Mouse (Mus musculus) layer of hippocampus, adult 2 months (tissue): Measurements from ENCODE around the gene Olfr599. TPM values are rescaled to one million over a fixed set of nuclear protein-coding genes. Genes with fewer than 3 reads are reported as not detected.
"Not testable (repeated sequence)": the region's sequence is repeated elsewhere in the genome, so short reads cannot be mapped to it uniquely, and the experiment has no call there.

ENCODE experiments used
- DNase-seq, 2 experiments: peaks; one replicate each; pipeline ENCODE4 v3.0.0; 2022; ENCODE audit warnings: low spot score in 2 of 2
- H3K27ac ChIP-seq: fragments of 200-600 bp; 2 replicates; pipeline ENCODE4 v1.8.1; 2022
- H3K4me3 ChIP-seq: fragments of 200-600 bp; 2 replicates; pipeline ENCODE4 v1.8.1; 2022; ENCODE audit warnings: mild to moderate bottlenecking
- CTCF ChIP-seq: fragments of 200-600 bp; conservative IDR thresholded peaks from 2 replicates; pipeline ENCODE4 v1.8.1; 2022; ENCODE audit warnings: antibody characterized with exemption, mild to moderate bottlenecking, moderate library complexity
- long read RNA-seq, 2 experiments: library from polyadenylated mRNA; stranded (forward); transcript quantifications; one replicate each; pipeline ENCODE4 v2.0.0; 2021; ENCODE audit warnings: borderline mapping rate in 2 of 2
- total RNA-seq, 2 experiments: library from RNA; stranded (reverse); gene quantifications; 2 replicates each; pipeline ENCODE4 v1.2.3; 2021

The Olfr599 gene
- not detected for total RNA-seq
- long read RNA-seq, experiment 1 = 0 reads
- long read RNA-seq, experiment 2 = 0 reads

DNA sequence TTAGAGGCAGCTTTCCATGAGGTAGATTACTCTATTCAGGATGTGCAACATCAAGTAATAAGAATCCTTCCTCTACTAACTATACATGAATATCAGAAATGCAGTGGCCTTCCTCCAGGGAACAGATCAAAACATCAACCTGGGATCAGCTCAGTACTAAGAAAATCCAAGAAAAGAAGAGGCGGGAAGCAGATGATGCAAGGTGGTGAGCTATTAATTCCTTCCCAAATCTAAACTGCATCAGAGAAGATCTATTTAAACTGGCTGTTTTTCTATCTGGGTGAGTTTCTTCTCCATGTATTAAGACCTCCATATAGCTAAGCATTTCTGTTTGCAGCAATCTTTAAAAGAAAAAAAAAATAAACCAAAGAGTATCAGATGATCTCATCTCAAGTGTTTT lies at the start of gene Olfr599:
Gene Olfr599, plus strand, starts transcription at position 301 of the 400 bp plus-strand sequence.
- no peak for DNase-seq
- no peak for TF ChIP-seq CTCF
- Histone ChIP-seq H3K4me3 (no peak within 1 kb of the TSS), H3K27ac (no peak within 1 kb of the TSS)

DNA sequence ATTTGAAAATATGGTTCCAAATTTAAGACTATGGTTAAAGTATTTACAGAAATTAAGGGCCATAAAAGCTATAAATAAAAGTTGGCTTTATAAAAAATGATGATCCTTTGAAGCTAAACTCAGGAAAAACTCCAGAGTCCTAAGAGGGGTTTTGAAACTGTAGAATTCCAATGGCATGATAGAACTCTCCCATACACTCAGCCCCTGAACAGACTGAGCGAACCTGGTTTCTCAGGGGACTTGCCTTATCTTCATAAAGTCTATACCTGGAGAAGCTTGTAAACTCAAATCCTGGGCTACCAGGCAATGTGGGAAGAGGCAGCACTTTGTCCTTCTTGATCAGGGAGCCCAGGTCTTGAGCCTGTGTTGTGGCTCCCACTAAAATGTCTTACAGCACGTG lies 30.4 kb upstream of the Olfr599 start, which contains the start of gene Olfr596:
Gene Olfr596, plus strand, starts transcription at position 301 of the 400 bp plus-strand sequence.
- DNase-seq, H3K4me3 ChIP-seq, H3K27ac ChIP-seq: not testable (repeated sequence)

DNA sequence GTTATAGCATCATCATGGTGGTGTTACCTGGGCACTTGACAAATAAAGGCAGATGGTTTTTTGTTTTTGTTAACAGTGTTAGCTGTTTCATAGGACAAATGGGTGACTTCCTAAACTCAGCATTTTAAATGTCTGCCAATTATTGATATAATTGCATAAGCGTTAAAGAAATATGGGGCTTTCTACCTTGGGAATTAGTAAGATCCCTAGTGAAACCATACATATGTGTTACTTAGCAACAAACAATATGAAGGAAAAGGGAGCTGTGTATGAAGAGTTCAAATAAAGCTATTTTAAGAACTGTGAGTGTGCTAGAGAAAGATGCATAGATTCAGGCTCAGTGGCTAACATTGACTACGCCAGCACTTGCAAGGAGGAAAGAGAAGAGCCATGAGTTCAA lies 19.7 kb upstream of the Olfr599 start, which contains the start of gene Olfr597:
Gene Olfr597, plus strand, starts transcription at position 301 of the 400 bp plus-strand sequence.
- DNase-seq, H3K27ac ChIP-seq, H3K4me3 ChIP-seq: not testable (repeated sequence)

- no peak for DNase-seq
- no peak for TF ChIP-seq CTCF
- no peak within 1 kb of the TSS for H3K27ac ChIP-seq
- no peak within 1 kb of the TSS for H3K4me3 ChIP-seq
Measured at GRCm38 (mm10) chr7:103323268-103323667, 12.4 kb upstream of the Olfr599 start, which contains the start of gene Olfr598. Gene Olfr598, plus strand, starts transcription at chr7:103323568.

DNA sequence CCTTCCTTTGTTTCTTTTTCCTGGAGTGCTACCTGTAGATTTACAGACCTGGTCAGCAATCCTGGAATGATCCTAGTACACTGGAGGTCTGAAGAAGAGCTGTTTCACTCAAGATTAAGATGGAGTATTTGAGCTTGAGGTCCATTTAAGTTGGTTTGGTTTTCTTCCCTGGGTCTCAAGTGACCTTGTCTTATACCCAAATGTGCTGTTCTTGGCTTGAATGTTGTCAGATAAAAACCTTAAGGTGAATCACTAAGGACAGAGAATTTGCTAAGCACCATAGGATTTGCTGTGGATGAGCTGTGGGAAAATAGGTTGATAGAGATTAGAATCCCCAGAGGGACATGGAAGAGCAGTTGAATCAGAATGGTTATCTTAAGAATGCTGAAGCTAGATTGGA lies 13.9 kb downstream of the Olfr599 start, which contains the start of gene Olfr600:
Gene Olfr600, minus strand, starts transcription at position 101 of the 400 bp plus-strand sequence.
- TF ChIP-seq CTCF = no peak
- DNase-seq = no peak
- H3K4me3 ChIP-seq = no peak within 1 kb of the TSS
- no peak within 1 kb of the TSS for H3K27ac ChIP-seq

DNA sequence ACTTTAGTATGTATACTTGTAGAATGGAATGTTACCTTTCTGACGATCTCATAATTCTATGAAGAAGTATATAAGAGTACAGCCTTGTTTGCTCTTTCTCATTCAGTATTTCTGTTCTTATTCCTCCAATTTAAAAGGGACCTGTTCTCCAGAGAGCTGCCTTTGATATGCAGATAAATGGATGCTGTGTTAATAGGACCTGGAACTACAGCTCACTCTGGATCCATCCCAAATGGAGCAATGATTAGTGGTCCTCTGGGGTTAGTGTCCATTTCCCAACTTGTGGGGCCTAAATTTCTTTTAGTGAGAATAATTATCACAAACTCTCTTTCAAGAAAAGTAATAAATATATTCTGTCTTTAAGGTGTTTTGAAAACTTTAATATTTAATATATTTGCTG lies 26.8 kb downstream of the Olfr599 start, which contains the start of gene Olfr601:
Gene Olfr601, minus strand, starts transcription at position 101 of the 400 bp plus-strand sequence.
- Histone ChIP-seq H3K27ac (no peak within 1 kb of the TSS), H3K4me3 (no peak within 1 kb of the TSS)
- DNase-seq = no peak
- no peak for TF ChIP-seq CTCF

DNA sequence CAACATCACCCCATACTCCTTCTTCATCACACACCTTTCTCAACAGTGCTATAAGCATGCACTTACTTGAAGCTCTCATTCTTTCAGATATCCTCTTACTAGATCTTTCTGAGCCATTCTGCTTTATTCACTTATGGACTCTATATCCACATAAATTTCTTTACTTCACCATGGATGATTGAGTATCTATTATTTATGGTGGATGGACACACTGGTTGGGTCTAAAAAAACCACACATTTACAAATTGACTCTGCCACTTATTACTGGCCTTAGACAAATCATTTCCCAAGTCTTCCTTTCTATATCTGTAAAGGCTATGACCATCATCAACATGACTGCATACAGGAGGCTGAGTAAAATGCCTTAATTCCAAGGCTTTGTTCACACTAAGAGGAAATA lies 50.4 kb downstream of the Olfr599 start, which contains the start of gene Olfr603:
Gene Olfr603, minus strand, starts transcription at position 101 of the 400 bp plus-strand sequence.
- no peak for DNase-seq
- no peak for TF ChIP-seq CTCF
- Histone ChIP-seq H3K4me3 (no peak within 1 kb of the TSS), H3K27ac (no peak within 1 kb of the TSS)

Other genes with a start within 250 kb of the Olfr599 start
- not detected for gene Olfr585, start 238.2 kb upstream of the Olfr599 start, total RNA-seq
- gene Olfr586, start 210.3 kb upstream of the Olfr599 start, total RNA-seq = not detected
- gene Olfr588-ps1, start 195.0 kb upstream of the Olfr599 start, total RNA-seq = not detected
- gene Olfr589, start 179.6 kb upstream of the Olfr599 start, total RNA-seq = not detected
- not detected for gene Olfr591, start 157.6 kb upstream of the Olfr599 start, total RNA-seq
- gene Olfr592, start 151.1 kb upstream of the Olfr599 start, total RNA-seq = not detected
- gene Olfr593, start 124.1 kb upstream of the Olfr599 start, total RNA-seq = not detected
- gene Olfr594, start 118.9 kb upstream of the Olfr599 start, total RNA-seq = not detected
- gene Usp17ld, start 83.4 kb upstream of the Olfr599 start, total RNA-seq = not detected
- not detected for gene Olfr596, start 30.3 kb upstream of the Olfr599 start, total RNA-seq
- not detected for gene Olfr597, start 19.6 kb upstream of the Olfr599 start, total RNA-seq
- not detected for gene Olfr598, start 12.3 kb upstream of the Olfr599 start, total RNA-seq
- gene Olfr600, start 13.8 kb downstream of the Olfr599 start, total RNA-seq = not detected
- not detected for gene Olfr601, start 26.7 kb downstream of the Olfr599 start, total RNA-seq
- not detected for gene Olfr603, start 50.3 kb downstream of the Olfr599 start, total RNA-seq
- not detected for gene Usp17lc, start 79.2 kb downstream of the Olfr599 start, total RNA-seq
- not detected for gene Olfr605, start 109.5 kb downstream of the Olfr599 start, total RNA-seq
- not detected for gene Olfr606, start 113.1 kb downstream of the Olfr599 start, total RNA-seq
- gene Olfr607, start 128.2 kb downstream of the Olfr599 start, total RNA-seq = not detected
- not detected for gene Olfr608, start 134.0 kb downstream of the Olfr599 start, total RNA-seq
- gene Olfr609, start 162.1 kb downstream of the Olfr599 start, total RNA-seq = not detected
- gene Olfr610, start 176.2 kb downstream of the Olfr599 start, total RNA-seq = not detected
- gene Olfr611, start 184.9 kb downstream of the Olfr599 start, total RNA-seq = not detected
- not detected for gene Olfr612, start 206.8 kb downstream of the Olfr599 start, total RNA-seq
- not detected for gene Olfr613, start 212.2 kb downstream of the Olfr599 start, total RNA-seq
- gene Olfr615, start 220.2 kb downstream of the Olfr599 start, total RNA-seq = not detected
- gene Olfr616, start 233.2 kb downstream of the Olfr599 start, total RNA-seq = not detected
- gene Olfr617, start 237.1 kb downstream of the Olfr599 start, total RNA-seq = not detected